Mouse (Mus musculus): ENCODE data around the gene Ldhb.
"Not testable (repeated sequence)": the region's sequence is repeated elsewhere in the genome, so short reads cannot be mapped to it uniquely, and the experiment has no call there.

Ldhb gene

DNA sequence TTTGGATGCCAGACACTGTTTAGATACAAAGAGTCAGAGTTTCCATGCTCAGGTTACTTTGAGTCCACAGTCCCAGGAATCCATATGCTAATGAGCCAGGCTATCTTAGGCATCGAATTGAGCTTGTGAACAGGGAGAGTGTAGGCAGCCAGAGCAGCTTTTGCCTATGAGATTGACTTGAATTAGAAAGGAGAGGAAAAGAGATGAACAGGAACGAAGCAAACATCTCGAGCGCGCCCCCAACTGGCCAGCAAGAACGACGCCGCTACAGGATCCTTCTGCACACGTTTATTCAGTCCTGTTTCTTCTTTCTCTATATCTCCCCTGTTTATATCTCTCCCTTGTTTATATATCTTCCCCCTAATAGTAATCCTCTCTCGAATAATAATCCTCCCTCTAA, 7.2 kb upstream of the Ldhb start:
- peak; percentile 72 for DNase-seq (ENCODE audit: low read depth, low spot score)

DNA sequence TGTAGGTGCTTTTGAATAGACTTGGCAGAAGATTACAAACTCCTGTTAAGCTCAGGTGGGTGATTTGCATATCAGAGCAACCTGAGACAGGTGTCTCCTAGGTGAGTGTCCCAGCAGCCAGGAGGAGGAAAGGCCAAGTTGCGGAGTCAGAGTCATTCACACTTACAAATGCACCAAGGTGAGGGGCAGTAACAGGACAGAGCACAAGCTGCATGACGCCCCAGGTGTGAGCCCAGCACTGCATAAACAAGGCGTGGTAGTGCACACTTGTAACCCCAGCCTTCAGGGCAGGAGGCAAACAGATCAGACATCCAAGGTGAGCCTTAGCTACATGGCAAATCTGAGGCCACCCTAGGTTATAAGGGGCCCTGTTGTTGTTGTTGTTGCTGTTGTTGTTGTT, 5.1 kb upstream of the Ldhb start:
- DNase-seq (ENCODE audit: low read depth, low spot score) = no peak

DNA sequence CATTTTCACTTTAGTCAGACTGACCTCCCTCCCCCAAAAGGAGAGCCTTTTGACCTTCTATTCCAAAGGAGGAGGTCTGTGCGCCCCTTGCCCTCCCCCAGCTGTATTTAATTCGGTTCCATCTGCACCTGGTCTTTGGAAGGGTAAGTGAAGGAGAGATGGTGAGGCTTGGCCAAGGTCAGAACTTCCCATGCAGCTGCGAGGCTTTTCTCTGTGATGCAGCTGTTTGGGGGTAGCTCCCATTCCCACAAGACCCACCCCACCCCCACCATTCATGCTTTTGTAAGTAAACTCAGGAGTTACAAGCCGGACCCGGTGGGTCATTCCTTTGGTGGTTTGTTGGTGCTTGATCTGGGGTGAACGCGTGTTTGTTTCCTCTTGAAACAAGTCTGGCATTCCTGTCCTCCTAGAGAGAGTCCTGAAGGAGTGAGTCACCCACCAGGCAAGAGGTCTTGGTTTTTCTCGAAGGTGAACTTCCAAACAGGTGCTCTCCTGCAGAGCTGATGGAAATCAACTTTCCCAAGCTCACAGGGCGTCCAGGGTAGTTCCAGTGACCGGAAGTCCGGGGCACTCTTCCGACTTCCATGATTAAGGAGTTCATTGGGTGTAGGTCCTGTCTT, 3.9 kb upstream of the Ldhb start:
- DNase-seq (ENCODE audit: low read depth, low spot score) = peak; percentile 89

DNA sequence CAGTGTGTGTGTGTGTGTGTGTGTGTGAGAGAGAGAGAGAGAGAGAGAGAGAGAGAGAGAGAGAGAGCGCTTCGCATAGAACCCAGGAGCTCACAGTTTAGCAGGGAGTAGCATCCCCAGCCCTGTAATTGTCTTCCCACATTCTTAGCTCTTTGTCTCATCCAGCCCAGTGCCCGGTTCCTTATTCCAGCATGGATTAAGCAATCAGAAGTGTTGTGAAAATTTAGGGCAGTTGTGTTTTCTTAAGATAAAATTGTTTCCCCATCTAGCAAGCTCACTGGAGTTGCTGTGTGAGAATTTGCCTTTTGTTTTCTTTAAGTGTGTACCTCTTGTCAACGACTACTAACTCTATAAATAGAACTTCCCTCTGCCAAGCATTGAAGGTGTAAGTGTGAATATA, 906 bp upstream of the Ldhb start:
- no peak for DNase-seq (ENCODE audit: low read depth, low spot score)

DNA sequence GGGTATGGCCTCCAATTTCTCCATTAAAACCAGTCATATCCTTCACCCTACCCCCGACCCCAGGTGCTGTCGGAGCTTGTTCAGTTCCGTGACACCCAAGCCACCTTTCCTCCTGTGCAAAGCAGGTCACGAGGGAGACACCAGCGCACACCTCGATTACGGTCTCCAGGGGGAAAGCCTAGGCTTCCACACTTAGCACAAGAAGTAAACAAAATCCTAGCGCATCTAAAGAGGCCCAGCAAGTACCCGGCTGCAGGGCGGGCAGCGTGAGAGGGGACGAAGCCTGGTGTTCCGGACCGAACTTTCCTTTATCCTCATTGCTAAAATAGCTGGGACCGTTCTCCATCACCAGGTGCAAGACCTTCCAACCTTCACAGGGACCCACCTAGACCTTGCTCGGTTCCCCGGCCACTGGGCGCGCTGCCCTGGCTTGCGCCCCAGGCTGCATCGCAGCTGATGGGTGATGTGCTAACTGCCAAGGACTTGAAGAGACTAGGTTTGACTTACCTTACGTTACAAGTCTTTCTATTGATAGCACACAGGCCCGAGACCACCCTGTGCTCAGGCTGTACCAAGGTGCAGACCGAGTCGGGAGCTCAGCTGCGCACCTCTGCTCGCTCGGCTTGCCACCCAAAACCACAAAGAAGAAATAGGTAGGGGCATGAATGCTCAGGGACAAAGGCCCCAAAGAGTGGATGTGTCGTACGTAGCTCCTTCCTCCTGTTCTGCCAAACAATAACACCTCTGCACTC, 548 bp downstream of the Ldhb start:
- DNase-seq (ENCODE audit: low read depth, low spot score) = peak; percentile 26

DNA sequence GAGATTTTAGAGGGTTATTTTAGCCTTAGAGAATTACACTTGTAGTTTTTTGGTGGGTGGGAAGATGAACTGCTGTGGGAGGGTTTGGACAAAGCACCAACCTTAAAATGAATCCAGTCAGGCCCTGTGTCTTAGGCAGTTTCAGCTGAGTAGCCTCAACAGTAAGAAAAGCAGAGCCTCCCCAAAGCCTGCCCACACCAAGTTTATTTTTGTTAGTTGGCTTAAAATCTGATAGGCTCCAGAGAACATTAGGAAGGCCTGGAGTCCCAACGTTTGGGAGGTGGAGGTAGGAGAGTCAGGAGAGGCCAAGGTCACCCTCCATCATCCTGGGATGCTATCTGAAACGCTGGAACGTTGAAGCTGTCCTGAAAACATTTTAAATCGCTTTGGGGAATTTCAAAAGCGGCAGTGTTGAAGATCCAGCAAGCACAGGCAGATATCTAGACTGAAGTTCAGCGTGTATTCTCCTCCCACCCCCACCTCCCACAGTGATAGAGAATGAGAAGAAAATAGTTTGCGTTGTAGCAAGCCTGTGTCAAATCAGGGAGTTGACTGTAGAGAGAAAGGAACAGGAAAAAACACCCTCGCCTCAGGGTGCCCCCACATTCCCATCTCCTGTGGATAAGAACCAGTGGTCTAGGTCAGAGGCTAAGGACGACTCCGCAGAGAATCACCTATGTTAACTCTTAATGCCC, 1.3 kb downstream of the Ldhb start:
- peak; percentile 37 for DNase-seq (ENCODE audit: low read depth, low spot score)

- DNase-seq (ENCODE audit: low read depth, low spot score) = peak; percentile 70
These were observed 4.2 kb downstream of the Ldhb start for GRCm38 (mm10) chr6:142503601-142504000.

DNA sequence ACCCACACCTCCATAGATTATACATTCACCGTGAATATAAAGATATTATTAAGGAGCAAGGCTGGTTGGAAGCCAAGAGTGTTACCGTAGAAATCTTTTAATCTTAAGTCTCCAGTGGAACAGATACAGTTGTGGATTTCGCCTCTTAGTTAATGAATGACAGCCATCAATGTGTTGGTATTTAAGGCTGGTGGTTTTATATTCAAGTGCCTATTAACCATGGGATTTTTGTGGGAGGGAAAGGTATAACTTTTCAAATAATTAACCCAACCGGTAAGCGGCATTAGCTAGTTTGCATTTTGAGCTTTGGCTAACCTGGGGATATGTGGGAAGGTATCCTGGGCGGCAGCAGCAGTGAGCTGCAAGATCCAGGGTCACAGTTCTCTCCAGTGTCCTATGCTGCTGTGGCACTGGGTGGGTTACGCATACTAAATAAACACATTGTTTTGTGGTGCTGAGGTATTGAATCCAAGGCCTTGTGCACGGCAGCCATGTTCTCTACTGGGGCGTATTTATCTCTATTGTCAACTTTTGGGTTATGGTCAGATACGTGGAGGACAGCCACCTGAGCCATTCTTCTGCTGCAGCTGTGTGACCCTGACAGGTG, 5.1 kb downstream of the Ldhb start:
- no peak for DNase-seq (ENCODE audit: low read depth, low spot score)

GRCm38 (mm10) chr6:142490114-142490513, 17.6 kb downstream of the Ldhb start:
- DNase-seq (ENCODE audit: low read depth, low spot score) = not testable (repeated sequence)

- DNase-seq (ENCODE audit: low read depth, low spot score) = no peak
These were observed 20.1 kb downstream of the Ldhb start for GRCm38 (mm10) chr6:142487638-142488037.

- DNase-seq (ENCODE audit: low read depth, low spot score) = no peak
These were observed 22.2 kb downstream of the Ldhb start for GRCm38 (mm10) chr6:142485478-142486123.

- no peak for DNase-seq (ENCODE audit: low read depth, low spot score)
These were observed 30.5 kb downstream of the Ldhb start for GRCm38 (mm10) chr6:142477239-142477638.

DNA sequence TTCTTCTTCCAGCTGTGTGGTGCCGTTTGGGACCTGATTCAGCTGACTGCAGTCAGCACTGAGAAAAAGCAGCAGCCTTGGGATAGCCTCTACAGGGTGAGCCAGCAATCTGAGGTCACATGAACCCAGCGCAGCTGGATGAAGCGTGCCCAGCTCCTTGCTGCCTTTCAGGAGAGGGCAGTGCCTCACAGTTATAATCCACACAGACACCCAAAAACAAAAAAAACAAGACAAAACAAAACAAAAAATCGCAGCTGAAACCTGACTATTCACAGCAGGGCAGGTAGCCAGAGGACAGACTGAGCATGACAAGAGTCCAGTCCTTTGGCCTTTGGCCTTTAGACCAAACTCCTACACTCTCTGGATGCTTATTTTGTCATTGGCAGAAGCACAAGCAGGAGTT, 35.0 kb downstream of the Ldhb start, which contains the start of gene Gys2:
Gys2 (minus strand) TSS at position 309 of the 403 bp plus-strand sequence.
- no peak for DNase-seq (ENCODE audit: low read depth, low spot score)

GRCm38 (mm10) chr6:142471141-142471540, 36.6 kb downstream of the Ldhb start:
- DNase-seq (ENCODE audit: low read depth, low spot score) = no peak

- DNase-seq (ENCODE audit: low read depth, low spot score) = no peak
These were observed 38.2 kb downstream of the Ldhb start for GRCm38 (mm10) chr6:142469602-142470001.

DNA sequence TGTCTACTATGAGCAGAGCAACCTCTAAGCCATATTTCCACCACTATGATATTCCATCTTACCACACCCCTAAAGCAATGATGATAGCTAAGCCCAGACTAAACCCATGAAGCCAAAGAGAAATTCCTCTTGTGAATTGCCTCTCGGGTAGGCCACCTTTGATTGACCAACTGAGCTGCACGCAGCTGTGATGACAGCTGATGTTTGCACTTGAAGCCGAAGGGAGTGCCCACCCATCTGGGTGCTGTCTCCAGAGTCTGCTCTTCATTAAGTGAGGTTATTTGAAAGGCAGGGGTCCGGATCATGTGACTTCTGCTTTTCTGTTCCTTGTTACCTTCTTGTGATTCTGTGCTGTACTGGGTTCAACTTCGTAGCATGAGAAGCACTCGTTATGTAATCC, 45.6 kb downstream of the Ldhb start:
- DNase-seq (ENCODE audit: low read depth, low spot score) = no peak

DNA sequence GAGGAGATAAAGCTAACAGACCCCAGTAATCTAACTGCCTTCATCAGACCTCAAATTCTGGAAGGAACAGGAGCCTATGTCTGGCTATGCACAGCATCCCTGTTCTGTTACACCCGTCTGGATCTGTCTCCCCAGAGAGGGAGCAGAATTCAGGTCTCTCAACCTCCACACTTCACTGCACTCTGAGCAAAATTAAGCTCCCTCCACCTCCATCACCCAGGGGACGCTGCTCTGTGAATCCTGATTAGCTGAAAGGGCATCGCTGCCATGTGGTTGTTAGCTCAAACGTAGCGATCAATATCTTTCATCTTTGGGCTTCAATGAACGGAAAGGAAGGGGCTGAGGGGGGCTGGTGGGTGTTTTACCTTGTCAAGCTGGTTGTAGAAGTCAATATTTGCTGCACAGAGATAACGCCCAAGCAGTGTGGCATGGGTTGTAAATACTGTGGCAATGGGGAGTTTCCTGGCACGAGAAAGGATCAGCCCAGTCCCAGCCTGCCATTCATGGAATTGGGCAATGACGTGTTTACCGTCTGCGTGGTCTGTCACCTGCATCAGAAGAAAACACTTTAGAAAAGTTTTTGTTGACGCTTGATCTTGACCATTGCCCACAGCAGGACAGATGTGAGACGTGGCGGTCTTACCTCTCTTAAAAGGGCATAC, 48.6 kb downstream of the Ldhb start:
- no peak for DNase-seq (ENCODE audit: low read depth, low spot score)

DNA sequence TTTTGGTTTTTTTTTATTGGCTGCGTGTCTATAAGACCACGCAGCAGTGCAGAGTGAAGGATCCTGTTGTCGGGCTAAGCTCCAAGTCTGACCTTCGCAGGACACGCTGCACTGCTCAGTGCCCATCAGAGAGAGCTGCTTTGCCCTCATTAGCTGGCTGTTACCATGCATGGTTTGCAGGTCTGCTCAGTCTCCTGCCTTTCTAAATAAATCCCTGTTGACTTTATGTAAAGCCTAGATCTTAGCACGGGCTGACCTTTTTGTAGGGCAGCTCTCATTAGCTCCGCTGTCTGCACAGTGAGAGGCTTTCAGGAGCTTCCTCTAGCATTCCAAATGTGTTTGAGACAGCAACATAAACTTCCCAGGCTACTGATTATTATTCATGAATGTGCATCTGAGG, 49.7 kb downstream of the Ldhb start:
- no peak for DNase-seq (ENCODE audit: low read depth, low spot score)

DNA sequence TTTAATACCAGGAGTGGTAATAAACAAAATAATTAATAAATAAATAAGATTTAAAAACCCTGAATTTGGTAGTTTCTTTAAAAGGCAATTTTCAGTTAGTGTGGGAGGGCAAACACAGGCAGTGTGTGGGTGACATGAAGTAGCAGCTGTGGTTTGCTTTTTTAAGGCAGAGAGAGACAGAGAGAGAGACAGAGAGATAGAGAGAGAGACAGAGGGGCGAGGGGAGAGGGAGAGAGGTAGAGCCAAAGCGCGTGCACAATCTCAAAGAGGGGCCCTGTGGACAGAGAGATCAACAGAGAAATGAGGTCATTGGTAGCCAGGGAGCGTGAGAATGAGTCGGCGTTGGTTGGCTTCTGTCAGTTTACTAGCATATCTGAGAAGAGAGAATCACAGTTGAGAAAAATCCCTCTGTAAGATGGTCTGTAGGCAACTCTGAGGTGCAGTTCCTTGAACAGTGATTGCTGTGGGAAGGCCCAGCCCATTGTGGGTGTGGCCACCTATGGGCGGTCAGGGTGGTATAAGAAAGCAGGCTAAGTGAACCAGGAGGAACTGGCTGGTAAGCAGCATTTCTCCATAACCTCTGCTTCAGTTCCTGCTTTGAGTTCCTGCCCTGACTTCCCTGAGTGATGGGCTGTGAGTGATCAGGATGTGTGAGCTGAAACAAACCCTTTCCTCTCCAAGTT, 52.3 kb downstream of the Ldhb start:
- DNase-seq (ENCODE audit: low read depth, low spot score) = peak; percentile 63

GRCm38 (mm10) chr6:142453311-142453710, 54.4 kb downstream of the Ldhb start:
- DNase-seq (ENCODE audit: low read depth, low spot score) = no peak

DNA sequence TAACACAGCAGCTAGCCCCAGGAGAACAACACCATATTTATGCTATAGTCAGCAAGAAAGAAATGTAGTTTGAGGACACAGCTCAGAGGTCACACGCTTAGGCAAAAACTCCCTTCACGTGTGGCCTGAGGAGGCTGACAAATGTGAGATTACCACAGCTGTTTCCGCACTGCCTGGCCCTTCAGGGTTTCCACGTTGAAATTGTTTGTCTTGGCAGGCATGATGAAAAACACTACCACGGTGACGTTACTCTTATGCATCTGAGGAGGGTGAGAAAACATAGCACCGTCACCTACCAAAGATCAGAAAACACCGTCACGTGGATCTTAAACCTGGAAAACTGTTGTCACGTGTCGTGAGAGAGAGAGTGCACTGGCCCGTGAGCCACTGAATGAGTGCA, 56.4 kb downstream of the Ldhb start:
- DNase-seq (ENCODE audit: low read depth, low spot score) = no peak
